Mouse (Mus musculus) heart, embryonic 14.5 days (tissue): ENCODE data around the gene Diexf. TPM values are rescaled to one million over a fixed set of nuclear protein-coding genes. Genes with fewer than 3 reads are reported as not detected.

Experiments
- ATAC-seq: fragments of 200-750 bp; cut with Nextera tagmentation; 2 replicates; pipeline ENCODE4 v1.8.0; 2017; ENCODE audit warnings: low read depth, moderate TSS enrichment; ENCODE audit not compliant: insufficient number of reproducible peaks, insufficient read depth, low FRiP score
- H3K27ac ChIP-seq, 2 experiments: fragments of 200-500 bp in 1 of 2; fragments of 300-500 bp in 1 of 2; sonication (generic) in 1 of 2; replicated peaks in 1 of 2; 2 replicates each; pipeline ENCODE4 v1.5.1; 2012 to 2014; ENCODE audit warnings: low read depth in 2 of 2, low read length in 2 of 2, control low read depth in 1 of 2, mild to moderate bottlenecking in 1 of 2, mixed read lengths in 1 of 2; ENCODE audit not compliant: control insufficient read depth in 1 of 2, insufficient read depth in 1 of 2
- H3K27me3 ChIP-seq: fragments of 300-500 bp; sonication (generic); 2 replicates; pipeline ENCODE4 v1.6.1; 2014; ENCODE audit warnings: mild to moderate bottlenecking, low read length, control low read depth; ENCODE audit not compliant: control insufficient read depth, insufficient read depth
- H3K36me3 ChIP-seq: fragments of 300-500 bp; sonication (generic); 2 replicates; pipeline ENCODE4 v1.6.1; 2014; ENCODE audit warnings: mild to moderate bottlenecking, control low read depth, low read length, mixed read lengths; ENCODE audit not compliant: control insufficient read depth, insufficient read depth
- H3K4me1 ChIP-seq, 2 experiments: fragments of 200-500 bp in 1 of 2; fragments of 300-500 bp in 1 of 2; sonication (generic) in 1 of 2; 2 replicates each; pipeline ENCODE4 v1.6.1; 2012 to 2014; ENCODE audit warnings: low read length in 2 of 2, control low read depth in 1 of 2, mixed read lengths in 1 of 2; ENCODE audit not compliant: control insufficient read depth in 2 of 2, insufficient read depth in 2 of 2
- H3K4me2 ChIP-seq: fragments of 300-500 bp; sonication (generic); 2 replicates; pipeline ENCODE4 v1.6.1; 2014; ENCODE audit warnings: mild to moderate bottlenecking, low read length
- H3K4me3 ChIP-seq, 2 experiments: fragments of 200-500 bp in 1 of 2; fragments of 300-500 bp in 1 of 2; sonication (generic) in 1 of 2; 2 replicates each; pipeline ENCODE4 v1.5.1; 2012 to 2014; ENCODE audit warnings: low read length in 2 of 2, mild to moderate bottlenecking in 2 of 2, control low read depth in 1 of 2, low read depth in 1 of 2, moderate library complexity in 1 of 2; ENCODE audit not compliant: control insufficient read depth in 1 of 2, insufficient read depth in 1 of 2
- H3K9ac ChIP-seq: fragments of 300-500 bp; sonication (generic); 2 replicates; pipeline ENCODE4 v1.6.1; 2014; ENCODE audit warnings: mild to moderate bottlenecking, low read length
- H3K9me3 ChIP-seq: fragments of 300-500 bp; sonication (generic); 2 replicates; pipeline ENCODE4 v1.6.1; 2016; ENCODE audit warnings: low read length, control low read depth; ENCODE audit not compliant: control insufficient read depth
- WGBS: fragments of 180-500 bp; shearing (Covaris S2); extraction: QIAGEN DNeasy Blood & Tissue Kit; methylation state at CpG from one replicate; pipeline ENCODE4 v1.1.7; 2014; 5-methylcytosine and 5-hydroxymethylcytosine counted together
- polyA plus RNA-seq: library from polyadenylated mRNA; unstranded; fragments of >200 nt; fragmentation: Nextera tagmentation; extraction: Ambion mirVana; gene quantifications from 2 replicates; pipeline ENCODE4 v1.2.1, GENCODE M21; 2014

The Diexf gene
- 6.3 and 6.4 TPM in 2 replicates for polyA plus RNA-seq

- Histone ChIP-seq H3K27me3 (no peaks in the 10 kb centered on the region), H3K9ac (peak within 1 kb of the TSS; percentile 94), H3K27ac (0 out of 4 replicates have a peak within 1 kb of the TSS, but pooled peaks of 1 of the 2 experiments have one; percentile 28), H3K4me3 (peak within 1 kb of the TSS; percentile 94 to 98), H3K9me3 (no peaks in the 10 kb centered on the region), H3K36me3 (peaks cover 25% of the 10 kb centered on the region), H3K4me2 (peak within 1 kb of the TSS; percentile 83), H3K4me1 (peaks cover 2 to 11% of the 10 kb centered on the region in 2 experiments; a peak in 3 of 4 replicates)
- peak; percentile 89 for ATAC-seq
- WGBS: under 1% methylated on average over 61 of the region's 61 CpGs
Observed at GRCm38 (mm10) chr1:193129786-193130455, at the start of gene Diexf. Gene Diexf, minus strand, starts transcription at chr1:193130272.

GRCm38 (mm10) chr1:193174143-193174733 lies 44.2 kb upstream of the Diexf start:
- WGBS: 48% methylated on average over 13 of the region's 13 CpGs
- H3K36me3 ChIP-seq: peaks cover 3% of the 10 kb centered on the region; the same call in 1 of the 2 replicates
- H3K4me2 ChIP-seq: peak overlapping the region; percentile 84
- ATAC-seq: no peak
- H3K9ac ChIP-seq: peak overlapping the region; percentile 89
- H3K4me1 ChIP-seq: peaks cover 14 to 36% of the 10 kb centered on the region in 2 experiments
- no peaks in the 10 kb centered on the region for H3K9me3 ChIP-seq
- H3K27ac ChIP-seq: peak overlapping the region; percentile 91 to 92
- no peaks in the 10 kb centered on the region for H3K27me3 ChIP-seq
- peak overlapping the region; percentile 80 to 81 for H3K4me3 ChIP-seq

GRCm38 (mm10) chr1:193173810-193174129 lies 43.7 kb upstream of the Diexf start:
- no peak; the same call in 1 of the 2 replicates for ATAC-seq
- peaks cover 14 to 36% of the 10 kb centered on the region in 2 experiments for H3K4me1 ChIP-seq
- peak overlapping the region; percentile 91 to 92 for H3K27ac ChIP-seq
- peak overlapping the region; percentile 84 for H3K4me2 ChIP-seq
- H3K27me3 ChIP-seq: no peaks in the 10 kb centered on the region
- H3K4me3 ChIP-seq: peak overlapping the region; percentile 80 to 81
- H3K36me3 ChIP-seq: peaks cover 3% of the 10 kb centered on the region; the same call in 1 of the 2 replicates
- H3K9me3 ChIP-seq: no peaks in the 10 kb centered on the region
- 16% methylated on average over 9 of the region's 9 CpGs for WGBS
- H3K9ac ChIP-seq: peak overlapping the region; percentile 89

- peak overlapping the region; percentile 80 to 81 for H3K4me3 ChIP-seq
- under 1% methylated on average over 48 of the region's 48 CpGs for WGBS
- H3K4me2 ChIP-seq: peak overlapping the region; percentile 84
- peaks cover 3% of the 10 kb centered on the region; the same call in 1 of the 2 replicates for H3K36me3 ChIP-seq
- H3K27me3 ChIP-seq: no peaks in the 10 kb centered on the region
- peak overlapping the region; percentile 89 for H3K9ac ChIP-seq
- H3K4me1 ChIP-seq: peaks cover 14 to 36% of the 10 kb centered on the region in 2 experiments
- peak overlapping the region; percentile 91 to 92 for H3K27ac ChIP-seq
- H3K9me3 ChIP-seq: no peaks in the 10 kb centered on the region
- ATAC-seq: peak; percentile 99
Observed at GRCm38 (mm10) chr1:193172991-193173809, 43.1 kb upstream of the Diexf start.

GRCm38 (mm10) chr1:193169856-193170255 lies 39.8 kb upstream of the Diexf start:
- 71% methylated on average over 2 of the region's 2 CpGs for WGBS
- no peak for ATAC-seq
- no peak overlapping the region for H3K4me2 ChIP-seq
- no peaks in the 10 kb centered on the region for H3K9me3 ChIP-seq
- H3K4me3 ChIP-seq: no peak overlapping the region
- no peak overlapping the region for H3K9ac ChIP-seq
- no peaks in the 10 kb centered on the region for H3K27me3 ChIP-seq
- H3K4me1 ChIP-seq: peaks cover 12 to 26% of the 10 kb centered on the region in 2 experiments
- H3K36me3 ChIP-seq: no peaks in the 10 kb centered on the region
- H3K27ac ChIP-seq: no peak overlapping the region

GRCm38 (mm10) chr1:193169228-193169627 lies 39.2 kb upstream of the Diexf start:
- Histone ChIP-seq H3K27ac (no peak overlapping the region), H3K36me3 (no peaks in the 10 kb centered on the region), H3K27me3 (no peaks in the 10 kb centered on the region), H3K4me2 (no peak overlapping the region), H3K4me1 (peaks cover 5 to 20% of the 10 kb centered on the region in 2 experiments), H3K9me3 (no peaks in the 10 kb centered on the region), H3K4me3 (no peak overlapping the region), H3K9ac (no peak overlapping the region)
- 81% methylated on average over 7 of the region's 7 CpGs for WGBS
- no peak for ATAC-seq

GRCm38 (mm10) chr1:193167746-193168145 lies 37.7 kb upstream of the Diexf start, which contains the start of gene A130010J15Rik:
Gene A130010J15Rik, plus strand, starts transcription at chr1:193168046.
- H3K27ac ChIP-seq: no peak within 1 kb of the TSS
- H3K36me3 ChIP-seq: no peaks in the 10 kb centered on the region
- H3K9me3 ChIP-seq: no peaks in the 10 kb centered on the region
- H3K4me2 ChIP-seq: no peak within 1 kb of the TSS
- H3K9ac ChIP-seq: no peak within 1 kb of the TSS
- WGBS: 87% methylated on average over 3 of the region's 3 CpGs
- ATAC-seq: no peak
- peaks cover 2 to 14% of the 10 kb centered on the region in 2 experiments; a peak in 3 of 4 replicates for H3K4me1 ChIP-seq
- no peak within 1 kb of the TSS for H3K4me3 ChIP-seq
- H3K27me3 ChIP-seq: no peaks in the 10 kb centered on the region
